Mouse (Mus musculus) T-helper 1 cell (primary cell): ENCODE data around the gene Ptpn13.

Experiments
- in situ Hi-C: fragments of 300-600 bp; cut with MboI, MseI; formaldehyde crosslinking; loops from one replicate; pipeline ENCODE4 v1.15.1; 2025; ENCODE audit warnings: high pct_unique_total_duplicates

The Ptpn13 gene

DNA sequence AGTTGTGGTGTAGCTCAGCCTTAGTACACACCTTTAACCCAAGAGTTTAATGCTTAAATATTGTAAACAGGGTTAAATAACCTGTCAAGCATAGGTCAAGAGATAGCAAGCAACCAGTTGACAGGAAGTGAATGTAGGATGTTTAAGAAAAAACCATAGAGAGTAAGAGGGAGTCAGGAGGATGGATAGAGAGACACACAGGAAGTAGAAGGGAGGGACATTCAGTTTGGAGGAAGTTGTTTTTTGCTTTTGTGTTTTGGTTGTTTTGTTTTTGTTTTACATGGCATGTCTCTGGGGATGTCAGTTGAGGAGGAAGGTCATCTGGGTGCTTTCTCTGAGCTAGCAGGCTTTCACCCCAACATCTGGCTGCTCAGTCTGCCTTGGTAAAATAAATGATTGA, 91.6 kb downstream of the Ptpn13 start:
- in situ Hi-C loops = loop anchor here (10.0 kb wide), 1 partner anchor 152 kb away; no protein-coding TSS in a partner anchor

DNA sequence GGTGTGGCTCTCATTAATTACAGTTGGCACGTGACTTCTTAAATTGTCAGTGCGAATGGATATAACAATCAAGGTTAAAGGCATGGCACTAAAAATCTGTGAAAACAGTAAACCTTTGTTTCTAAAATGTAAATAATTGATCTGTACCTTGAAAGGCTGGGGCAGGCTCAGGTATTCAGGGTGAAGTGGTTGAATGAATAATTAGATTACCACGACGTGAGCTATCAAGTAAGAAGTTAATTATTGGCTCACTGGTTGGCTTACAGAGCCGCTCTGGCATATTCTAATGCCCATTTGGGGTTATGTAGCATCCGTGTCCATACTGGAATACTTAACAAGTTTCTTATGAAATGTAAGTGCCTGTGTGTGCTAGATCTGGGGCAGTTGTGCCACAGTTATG, 92.6 kb downstream of the Ptpn13 start:
- in situ Hi-C loops = loop anchor here (10.0 kb wide), 1 partner anchor 153 kb away; no protein-coding TSS in a partner anchor

DNA sequence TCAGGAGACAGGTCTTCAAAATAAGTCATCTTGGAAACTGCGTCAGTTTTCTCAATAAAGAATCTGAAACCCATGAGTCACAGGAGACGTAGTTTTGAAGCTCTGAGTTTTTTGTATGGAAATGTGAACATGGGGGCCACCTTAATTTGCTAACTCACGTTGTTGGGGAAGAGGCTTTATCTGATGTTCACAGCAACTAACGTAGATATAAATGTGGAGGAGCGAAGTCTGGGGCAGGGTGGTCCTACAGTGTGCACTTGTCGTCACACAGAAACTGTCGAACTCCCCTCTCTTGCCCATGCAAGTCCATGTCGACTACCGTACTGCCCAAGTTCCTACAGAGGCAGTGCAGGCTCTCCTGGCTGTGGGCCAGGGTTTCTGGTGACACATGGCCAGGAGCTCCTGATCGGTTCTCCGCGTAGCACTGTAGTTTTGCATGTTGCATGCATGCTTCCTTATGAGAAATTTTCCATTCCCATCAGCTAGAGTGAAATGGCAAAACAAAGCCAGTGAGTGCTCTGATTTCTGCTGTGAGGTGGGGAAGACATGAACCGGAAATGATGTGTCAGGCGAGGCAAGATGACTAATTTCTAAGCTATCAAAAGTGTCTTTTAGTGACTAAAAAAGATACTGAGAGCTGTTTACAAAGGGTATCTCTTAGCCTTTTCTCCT, 93.9 kb downstream of the Ptpn13 start:
- in situ Hi-C loops = loop anchor here (10.0 kb wide), 1 partner anchor 154 kb away; no protein-coding TSS in a partner anchor

DNA sequence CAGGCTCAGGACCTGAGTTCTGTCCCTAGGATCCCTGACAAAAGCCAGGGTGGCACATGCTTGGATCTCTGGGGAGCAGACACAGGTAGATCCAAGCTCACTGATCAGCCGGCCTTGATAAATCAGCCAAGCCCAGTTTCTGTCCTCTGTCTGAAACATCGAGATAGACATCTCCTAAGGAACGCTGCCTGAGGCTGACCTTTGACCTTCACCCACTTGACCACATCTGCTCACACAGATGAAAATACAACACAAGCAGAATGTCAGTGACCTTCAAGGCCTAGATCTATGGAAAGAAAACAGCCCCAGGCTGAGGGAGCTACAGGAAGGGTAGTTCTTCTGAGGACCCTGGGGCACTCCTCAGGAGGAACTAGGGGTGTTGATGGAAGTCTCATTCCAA, 97.4 kb downstream of the Ptpn13 start:
- in situ Hi-C loops = no loop called here

DNA sequence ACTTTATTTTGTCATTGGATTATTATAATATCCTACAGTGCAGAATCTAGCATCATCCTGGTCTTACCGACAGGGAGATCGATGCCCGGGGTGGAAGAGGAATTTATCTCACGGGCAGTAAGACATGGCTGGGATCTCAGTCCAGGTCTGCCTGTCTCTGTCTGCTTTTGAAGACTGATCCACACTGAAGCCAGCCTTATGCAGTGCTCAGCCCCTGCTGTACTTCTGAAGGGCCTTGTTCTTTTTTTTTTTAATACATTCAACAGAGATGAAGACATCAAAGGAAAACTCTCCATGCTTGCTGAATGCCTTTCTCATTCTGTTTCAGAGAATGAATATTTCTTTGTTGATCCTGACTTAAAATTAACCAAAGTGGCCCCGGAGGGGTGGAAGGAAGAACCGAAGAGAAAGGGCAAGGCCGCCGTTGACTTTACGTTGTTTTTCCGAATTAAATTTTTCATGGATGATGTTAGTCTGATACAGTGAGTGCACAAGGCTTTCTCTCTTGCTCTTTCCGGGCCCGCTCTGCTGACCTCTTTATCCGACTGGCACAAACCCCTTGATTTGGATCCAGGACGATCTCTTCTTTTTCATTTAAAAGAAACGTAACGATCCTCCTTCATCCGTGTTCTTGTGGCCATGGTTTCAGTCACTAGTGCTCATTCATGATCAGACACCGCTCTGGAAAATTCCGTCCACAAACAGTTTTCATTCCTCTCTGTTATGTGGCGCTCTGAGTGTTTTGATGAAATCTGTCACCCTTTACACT, 101.9 kb downstream of the Ptpn13 start:
- in situ Hi-C loops = no loop called here

DNA sequence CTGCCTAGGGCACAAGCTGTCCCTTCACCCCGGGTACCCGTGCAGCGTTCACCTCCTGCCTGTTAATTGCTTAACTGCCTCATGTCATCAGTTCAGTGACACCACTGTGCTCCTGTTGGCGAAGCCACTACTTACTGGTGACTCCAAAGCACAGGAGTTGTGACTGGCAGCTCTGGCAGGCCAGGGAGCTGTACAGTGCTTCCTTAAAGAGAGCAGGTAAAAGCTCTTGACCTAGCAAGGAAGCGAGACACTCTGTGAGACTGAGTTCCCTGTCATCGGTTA, 102.4 kb downstream of the Ptpn13 start:
- in situ Hi-C loops = no loop called here

DNA sequence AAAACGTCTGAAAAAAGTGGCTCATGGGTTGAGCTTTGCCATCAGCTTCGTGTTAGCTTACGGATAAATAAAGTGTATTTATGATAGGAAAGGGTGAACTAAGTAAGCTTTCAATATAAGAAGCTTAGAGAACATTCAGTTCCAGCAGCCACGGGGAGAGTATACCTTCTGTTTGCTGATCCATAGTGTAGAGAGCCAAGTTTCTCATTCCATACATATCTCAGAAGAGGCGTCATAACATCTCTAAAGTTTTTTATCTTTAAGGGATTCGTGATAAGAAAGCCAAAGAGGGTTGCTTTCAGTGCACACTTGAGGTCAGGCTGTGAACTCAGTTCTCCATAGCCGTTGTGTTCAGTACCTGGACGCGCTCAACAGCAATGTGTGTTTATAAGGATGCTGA, 105.2 kb downstream of the Ptpn13 start:
- in situ Hi-C loops = no loop called here

DNA sequence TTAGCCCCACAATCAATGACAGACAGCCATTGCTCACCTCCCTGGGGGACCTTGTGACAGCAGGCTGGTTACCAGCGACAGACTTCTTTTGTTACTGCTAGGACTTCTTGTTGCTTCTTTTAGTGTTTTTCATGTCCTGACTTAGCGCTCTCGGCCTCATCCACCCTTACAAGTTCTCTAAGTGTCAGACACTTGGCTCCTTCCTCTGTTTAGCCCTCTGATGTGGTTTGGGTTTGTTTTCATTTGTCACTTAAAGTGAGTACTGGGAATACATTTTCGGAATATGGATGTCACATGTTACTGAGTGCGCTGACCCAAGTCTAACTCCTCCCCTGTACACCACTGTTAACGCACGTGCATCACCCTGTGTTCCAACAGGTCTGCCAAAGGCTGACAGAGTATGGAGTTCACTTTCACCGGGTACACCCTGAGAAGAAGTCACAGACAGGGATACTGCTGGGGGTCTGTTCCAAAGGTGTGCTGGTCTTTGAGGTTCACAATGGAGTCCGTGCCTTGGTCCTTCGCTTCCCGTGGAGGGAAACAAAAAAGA, 107.9 kb downstream of the Ptpn13 start:
- in situ Hi-C loops = no loop called here

DNA sequence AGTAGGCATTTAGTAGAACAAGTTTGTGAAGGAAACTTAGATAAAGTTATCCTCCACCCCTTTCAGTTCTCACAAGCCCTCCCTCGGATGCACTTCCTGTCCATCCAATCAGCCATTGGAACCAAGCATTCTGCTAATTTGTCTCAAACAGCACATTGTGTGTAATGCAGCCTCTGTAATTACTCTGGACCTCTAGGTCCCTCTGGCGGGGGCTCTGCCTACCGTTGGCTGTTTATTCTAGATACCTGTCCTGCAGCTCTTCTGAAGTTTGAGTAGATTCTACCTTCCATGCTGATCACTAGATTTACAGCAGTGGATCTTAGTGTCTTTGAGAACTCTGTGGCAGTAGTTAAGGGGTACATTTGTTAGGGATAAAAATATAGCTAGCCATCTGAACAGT, 109.5 kb downstream of the Ptpn13 start:
- in situ Hi-C loops = no loop called here

DNA sequence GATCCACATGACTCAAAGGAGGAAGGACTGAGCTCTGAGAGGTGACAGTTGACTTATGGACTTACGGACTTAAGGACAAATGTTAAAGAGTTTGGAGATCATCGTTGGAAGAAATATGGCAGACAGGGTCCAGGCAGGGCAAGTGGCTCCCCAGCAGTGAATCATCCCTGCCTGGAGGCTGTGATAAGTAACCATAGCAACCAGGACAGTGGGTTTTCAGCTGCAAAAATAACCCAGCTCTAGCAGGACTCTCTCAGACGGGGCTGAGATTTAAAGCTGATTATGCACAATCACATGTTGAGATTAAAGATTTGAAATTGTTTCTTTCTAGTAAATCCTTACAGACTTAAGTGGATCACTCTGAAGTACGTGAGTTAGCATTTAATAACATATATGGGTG, 112.4 kb downstream of the Ptpn13 start:
- in situ Hi-C loops = no loop called here

DNA sequence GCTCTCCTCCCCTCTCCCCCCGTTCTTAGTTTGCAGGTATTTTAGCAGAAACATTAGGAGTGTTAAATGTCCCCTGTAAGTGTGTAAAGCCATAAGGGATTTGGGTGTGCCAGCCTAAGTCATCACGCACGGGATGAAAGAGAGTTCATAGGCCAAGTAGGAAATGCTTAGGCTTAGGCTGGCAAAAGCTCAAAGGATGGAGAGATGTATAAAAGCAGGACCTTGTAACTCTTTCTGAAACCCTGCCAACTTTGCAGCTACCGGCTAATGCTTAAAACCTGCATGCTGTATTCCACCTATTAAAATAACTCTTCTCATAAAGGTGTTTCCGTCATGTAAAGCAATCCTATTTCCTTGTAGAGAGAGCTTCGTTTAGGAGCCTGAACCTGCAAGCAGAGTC, 115.6 kb downstream of the Ptpn13 start:
- in situ Hi-C loops = no loop called here

DNA sequence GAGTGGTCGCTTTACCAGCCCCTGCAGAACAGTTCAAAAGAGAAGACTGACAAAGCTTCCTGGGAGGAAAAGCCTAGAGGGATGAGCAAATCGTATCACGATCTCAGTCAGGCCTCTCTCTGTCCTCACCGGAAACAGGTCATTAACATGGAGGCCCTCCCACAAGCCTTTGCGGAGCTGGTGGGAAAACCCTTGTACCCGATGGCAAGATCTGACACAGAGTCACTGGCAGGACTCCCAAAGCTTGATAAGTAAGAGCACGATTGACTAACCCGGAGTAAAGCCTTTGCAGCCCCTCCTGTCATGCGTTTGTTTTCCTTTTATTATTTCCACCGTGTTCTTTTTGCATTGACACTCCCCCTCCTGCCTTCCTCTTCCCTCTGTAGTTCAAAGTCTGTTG, 116.1 kb downstream of the Ptpn13 start:
- in situ Hi-C loops = no loop called here

DNA sequence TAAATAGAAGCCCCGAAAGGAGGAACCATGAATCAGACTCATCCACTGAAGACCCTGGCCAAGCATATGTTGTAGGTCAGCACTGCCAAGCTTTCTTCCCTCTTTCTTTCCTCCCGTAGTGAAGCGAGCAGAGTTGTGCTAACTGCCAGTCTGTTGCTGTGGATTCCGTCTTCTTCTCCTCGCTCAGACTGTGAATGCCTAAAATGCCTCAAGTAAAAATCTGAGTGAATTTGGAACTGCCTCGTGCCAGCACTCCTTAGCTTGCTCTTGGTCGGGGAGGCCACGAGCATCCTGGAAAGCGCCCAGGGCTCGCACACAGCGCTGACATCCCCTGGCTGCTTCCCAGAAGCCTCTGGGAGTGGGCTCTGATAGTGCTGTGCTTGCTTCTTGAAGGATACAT, 116.5 kb downstream of the Ptpn13 start:
- in situ Hi-C loops = no loop called here

DNA sequence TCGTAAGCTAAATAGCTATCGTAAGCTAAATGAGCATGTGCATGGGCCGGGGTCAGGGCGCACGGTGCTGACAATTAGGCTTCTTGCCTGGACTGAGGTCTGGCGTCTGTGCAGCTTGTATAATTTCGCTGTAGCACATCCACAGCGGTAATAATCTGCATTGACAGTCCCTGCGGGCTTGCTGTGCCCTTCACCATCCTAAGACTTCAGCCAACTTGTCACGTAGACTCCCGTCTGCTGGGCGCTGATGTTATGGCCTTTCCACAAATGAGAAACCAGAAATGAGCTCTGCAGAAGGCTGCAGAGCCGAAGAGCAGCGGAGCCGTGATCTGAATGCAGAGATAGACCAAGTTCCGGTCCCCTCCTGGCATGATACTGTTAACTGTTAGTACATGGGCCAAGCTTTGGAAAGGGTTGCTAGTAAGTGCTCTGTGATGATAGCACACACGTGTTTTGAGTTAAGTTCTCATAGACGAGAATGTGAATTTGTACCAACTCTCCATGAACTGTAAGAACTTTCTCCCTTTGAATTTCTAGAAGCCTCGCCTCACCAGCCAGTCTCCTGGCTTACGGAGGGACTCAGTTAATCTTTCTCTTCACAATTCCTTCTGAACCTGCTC, 120.5 kb downstream of the Ptpn13 start:
- in situ Hi-C loops = no loop called here

DNA sequence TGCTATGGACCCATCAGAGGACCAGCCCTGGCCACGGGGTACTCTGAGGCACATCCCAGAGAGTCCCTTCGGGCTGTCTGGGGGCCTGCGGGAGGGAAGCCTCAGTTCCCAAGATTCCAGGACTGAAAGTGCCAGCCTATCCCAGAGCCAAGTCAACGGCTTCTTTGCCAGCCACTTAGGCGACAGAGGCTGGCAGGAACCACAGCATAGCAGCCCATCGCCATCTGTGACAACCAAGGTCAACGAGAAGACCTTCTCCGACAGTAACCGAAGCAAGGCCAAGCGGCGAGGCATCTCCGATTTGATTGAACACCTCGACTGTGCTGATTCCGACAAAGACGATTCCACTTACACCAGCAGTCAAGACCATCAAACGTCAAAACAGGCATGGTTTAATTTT, 129.8 kb downstream of the Ptpn13 start:
- in situ Hi-C loops = no loop called here

DNA sequence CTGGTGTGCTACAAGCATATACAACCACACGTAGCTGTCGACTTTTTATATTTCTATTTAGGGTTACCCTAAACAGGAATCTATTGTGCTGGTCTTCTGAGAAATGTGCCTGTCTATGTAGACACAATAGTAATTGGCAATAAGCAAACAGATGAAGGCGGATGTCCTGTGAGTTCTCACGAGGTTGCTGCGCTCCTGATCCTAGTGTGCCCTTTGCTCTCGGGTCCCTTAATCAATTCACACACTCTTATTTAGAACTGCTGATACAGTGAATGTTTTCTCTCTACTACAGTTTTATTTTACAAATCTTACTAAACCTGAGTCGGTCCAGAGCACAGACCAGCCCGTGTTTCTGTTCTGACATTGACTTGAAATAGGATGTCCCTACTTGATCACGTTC, 135.6 kb downstream of the Ptpn13 start:
- in situ Hi-C loops = no loop called here

DNA sequence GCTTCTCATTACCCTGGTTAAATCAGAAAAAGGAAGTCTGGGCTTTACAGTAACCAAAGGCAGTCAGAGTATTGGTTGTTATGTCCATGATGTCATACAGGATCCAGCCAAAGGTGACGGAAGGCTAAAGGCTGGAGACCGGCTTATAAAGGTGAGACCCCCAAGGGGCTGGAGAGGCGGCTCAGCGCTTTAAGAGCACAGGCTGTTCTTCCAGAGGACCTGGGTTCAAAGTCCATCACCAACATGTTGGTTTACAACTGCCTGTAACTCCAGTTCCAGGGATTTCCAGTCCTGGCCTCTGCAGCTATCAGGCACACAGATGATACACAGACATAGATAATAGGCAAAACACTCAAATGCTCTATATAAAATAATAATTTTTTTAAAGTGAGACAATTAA, 143.0 kb downstream of the Ptpn13 start:
- in situ Hi-C loops = no loop called here

DNA sequence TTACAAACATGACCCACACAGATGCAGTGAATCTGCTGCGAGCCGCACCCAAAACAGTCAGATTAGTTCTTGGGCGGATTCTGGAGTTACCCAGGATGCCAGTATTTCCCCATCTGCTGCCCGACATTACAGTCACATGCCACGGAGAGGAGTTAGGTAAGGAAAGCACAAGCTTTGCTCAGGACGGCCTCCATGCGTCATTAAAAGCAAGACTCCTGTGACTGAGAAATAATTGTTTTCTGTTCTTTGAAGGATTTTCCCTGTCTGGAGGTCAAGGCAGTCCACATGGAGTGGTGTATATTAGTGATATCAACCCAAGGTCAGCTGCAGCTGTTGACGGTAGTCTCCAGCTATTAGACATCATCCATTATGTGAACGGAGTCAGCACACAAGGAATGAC, 144.5 kb downstream of the Ptpn13 start:
- in situ Hi-C loops = no loop called here

DNA sequence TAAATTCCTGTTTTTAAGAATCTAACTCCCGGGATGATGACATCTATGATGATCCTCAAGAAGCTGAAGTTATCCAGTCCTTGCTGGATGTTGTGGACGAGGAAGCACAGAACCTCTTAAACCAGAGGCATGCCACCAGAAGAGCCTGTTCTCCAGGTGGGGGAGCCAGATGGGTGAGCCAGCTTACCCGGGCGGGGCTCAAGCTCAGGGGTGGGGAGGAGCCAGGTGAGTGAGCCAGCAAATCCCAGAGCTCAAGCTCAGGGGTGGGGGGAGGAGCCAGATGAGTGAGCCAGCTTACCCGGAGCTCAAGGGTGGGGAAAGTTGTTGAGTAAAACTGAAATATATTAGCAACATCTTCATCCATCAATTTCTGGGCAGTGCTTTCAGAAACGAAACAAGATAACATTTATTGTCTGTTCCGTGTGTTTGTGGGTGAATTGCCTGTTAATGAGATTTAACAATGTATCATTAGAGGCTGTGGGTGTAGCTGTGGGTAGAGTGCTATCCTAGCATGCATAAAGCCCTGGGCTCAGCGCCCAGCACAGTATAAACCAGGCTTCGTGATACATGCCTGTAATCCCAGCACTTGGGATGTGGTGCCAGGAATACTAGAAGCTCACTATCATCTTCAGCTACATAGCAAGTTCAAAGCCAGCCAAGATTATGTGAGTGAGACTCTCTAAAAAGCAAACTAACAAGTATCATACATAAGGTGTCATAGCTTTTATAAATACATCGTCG, 154.9 kb downstream of the Ptpn13 start:
- in situ Hi-C loops = no loop called here

DNA sequence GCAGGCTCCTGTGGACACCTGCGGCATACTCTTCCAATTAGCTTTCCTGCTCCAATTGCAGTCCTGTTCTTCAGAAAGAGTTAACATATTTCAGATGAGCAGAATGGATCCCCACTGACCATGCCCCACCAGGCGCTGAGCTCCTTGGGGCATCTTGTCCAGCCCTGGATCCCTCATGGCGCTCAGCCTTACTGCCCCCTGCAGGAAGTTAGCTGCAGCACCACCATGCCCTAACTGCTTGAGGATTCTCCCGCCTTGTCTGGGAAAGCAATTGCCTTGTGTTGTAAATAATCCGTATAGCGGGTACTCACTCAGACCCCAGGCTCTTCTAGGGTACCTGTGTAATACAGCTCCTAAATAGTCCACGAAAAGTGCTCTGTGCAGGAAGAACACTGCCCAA, 162.2 kb downstream of the Ptpn13 start:
- in situ Hi-C loops = no loop called here

DNA sequence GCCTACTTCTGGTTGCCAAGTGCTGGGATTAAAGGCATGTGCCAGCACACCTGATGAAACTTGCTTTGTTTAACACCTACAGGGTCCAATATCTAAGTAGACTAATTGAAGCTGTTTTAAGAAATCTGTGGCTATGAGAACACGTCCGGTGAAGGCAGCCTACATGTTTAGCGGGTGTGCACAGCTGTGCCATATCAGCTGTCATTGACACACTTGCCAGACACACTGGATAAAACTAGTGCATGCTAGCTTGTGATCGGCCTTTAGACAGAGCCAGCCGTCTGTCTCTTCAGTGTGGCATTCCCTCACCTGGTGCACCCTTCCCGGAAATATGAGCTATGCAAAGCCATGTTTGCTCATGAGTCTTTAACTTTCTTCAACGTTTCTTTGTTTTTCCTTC, 166.9 kb downstream of the Ptpn13 start:
- in situ Hi-C loops = no loop called here

DNA sequence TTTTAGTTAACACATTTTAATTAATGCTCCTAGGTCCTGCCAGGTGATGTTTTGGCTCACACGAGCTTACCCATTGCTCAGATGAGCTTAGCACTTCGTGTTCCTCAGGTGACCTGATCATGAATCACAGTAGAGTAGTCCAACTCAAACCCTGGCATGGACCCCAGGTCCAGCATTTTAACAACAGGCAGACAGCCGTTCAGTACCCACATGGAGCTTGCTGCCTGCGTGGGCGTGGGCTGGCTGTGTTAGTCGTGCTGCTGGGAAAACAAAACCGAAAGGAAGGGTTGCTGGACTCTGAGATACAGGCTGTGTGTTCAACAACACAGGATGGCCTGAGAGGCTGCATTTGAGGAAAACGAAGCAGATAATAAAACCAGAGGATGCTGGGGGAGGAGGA, 167.7 kb downstream of the Ptpn13 start:
- in situ Hi-C loops = no loop called here
